Mouse (Mus musculus) heart, adult 2 months (tissue): ENCODE measurements around the gene Gm17190.

Experiments used
- CTCF ChIP-seq: fragments of 200-600 bp; IDR thresholded peaks from 2 replicates; pipeline ENCODE4 v1.8.1; 2022; ENCODE audit warnings: antibody characterized with exemption, mild to moderate bottlenecking, moderate library complexity
- EP300 ChIP-seq: fragments of 200-500 bp; IDR thresholded peaks from 2 replicates; pipeline ENCODE4 v1.6.1; 2011; ENCODE audit warnings: low read depth, low read length, control low read depth; ENCODE audit not compliant: insufficient read depth
- POLR2A ChIP-seq: fragments of 200-500 bp; IDR thresholded peaks from 2 replicates; pipeline ENCODE4 v1.6.1; 2011; ENCODE audit warnings: mild to moderate bottlenecking, low read depth, low read length, control low read depth; ENCODE audit not compliant: insufficient read depth

- TF ChIP-seq CTCF (no peak), POLR2A (no peak), EP300 (no peak)
Measured at GRCm38 (mm10) chr13:96131911-96132310, 50.1 kb downstream of the Gm17190 start.
